Mouse (Mus musculus) brain, embryonic 18.5 days (tissue): Measurements from ENCODE around the gene Popdc2.

ENCODE experiments used
- DNase-seq: peaks from one replicate; pipeline ENCODE4 v3.0.0-alpha.2; 2012; ENCODE audit warnings: low read depth, low spot score

The Popdc2 gene

DNA sequence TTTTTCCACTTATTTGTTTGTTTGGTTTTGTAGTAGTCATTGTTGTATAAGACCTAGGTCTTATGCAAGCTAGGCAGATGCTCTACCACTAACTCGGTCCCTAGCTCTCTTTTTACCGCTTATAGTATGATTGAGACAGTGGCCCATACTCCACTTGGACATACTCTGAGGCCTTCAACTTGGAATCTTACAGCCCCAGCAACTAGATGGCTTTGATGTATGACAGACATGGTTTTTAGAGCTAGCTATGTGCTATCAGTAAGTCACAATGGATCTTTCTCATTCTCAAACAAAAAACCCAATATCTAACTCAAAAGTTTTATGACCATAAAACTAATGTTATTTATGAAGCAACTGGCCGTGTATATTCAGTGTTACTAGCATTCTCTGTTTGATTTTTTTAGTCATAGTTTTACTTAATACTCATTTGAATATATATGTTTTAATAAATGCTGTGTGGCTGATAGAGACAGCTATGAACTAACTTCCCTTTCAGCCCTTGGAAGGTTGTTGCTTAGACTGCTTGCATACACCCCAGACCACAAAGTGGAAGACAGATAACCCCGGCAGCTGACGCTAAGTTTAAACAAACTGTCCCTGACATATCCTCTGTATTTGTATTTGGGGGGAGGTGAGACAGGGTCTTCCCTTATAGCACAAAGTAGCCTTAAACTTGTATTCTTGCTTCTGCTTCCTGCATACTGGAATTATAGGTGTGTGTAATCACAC lies 7.7 kb upstream of the Popdc2 start:
- DNase-seq = no peak

DNA sequence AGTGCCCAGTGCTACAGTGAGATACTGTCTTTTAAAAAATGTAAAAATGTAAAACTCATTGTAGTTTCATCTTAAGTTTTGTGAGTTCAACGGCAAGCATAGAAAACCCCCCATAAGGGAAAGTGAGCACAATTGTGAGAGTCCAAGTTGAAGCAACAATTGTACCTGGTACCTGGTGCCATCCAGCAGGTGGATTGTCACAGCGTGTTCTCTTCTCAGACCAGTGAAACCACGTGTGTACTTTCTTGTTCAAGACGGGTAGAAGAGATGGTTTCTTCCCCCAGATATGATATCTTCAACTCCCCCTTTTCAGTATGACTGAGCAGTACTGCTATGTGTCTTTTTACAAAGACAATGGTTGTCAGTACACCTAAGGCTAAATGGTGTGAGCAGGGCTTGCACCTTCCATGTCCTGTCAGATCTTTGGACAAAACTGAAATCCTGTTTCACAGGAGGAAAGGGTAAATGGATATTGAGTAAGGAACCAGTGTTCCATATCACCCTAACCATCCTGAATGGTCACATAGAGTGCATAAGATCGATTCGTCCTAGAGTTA lies 3.7 kb upstream of the Popdc2 start:
- DNase-seq = no peak

DNA sequence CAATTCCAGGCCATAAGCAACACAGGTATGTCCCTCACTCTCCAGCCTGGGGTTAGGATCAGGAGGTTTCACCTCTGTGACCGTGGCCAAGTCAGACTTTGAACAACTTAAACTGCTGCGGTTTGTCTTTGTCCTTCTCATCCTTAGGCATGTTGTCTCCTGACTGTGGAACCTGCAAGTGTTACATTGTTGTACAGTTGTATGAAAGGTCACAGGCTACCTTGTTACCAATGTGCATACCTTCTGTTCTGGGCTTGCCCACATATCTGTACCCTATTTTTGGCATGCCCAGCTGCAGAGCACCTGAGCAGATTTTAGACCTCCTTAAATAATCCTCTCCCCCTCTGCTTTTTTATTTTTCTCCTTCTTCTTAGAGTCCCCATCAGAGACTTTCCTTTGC lies 2.8 kb upstream of the Popdc2 start:
- no peak for DNase-seq

DNA sequence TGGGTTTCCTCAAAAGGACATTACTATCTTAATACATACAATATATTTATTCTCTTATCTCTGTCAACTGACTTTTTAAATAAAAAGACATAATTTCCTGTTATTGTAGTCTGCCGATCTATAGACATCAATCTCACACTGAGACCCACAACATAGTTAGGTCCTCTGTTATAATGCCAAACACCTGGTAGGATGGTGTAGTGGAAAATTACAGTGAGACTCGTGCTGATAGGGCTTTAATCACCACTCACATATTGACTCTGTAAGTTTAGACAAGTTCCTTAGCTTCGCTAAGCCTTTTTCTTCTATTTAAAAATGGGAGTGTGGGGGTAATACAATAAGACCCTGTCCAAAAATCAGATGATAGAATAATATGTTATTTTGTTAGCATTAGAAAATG lies 2.2 kb upstream of the Popdc2 start:
- no peak for DNase-seq

DNA sequence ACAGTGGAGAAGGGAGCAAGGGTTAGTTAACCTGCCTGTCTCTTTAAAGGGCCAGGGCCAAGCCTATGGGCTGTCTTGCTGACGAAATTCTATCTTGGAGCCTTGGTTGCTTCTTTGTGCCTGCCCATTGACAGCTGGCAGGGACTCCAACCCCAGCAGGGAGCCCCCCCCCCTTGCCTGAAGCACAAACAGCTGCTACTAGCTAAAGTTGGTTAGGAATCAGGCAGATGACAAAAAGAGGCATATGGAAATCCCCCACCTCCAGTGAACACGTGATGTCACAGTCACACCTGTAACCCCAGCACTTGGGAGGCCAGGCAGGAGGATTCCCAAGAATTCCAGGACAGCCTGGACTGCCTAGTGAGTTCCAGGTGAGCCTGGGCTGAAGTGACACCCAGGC lies 1.7 kb upstream of the Popdc2 start:
- DNase-seq = no peak

DNA sequence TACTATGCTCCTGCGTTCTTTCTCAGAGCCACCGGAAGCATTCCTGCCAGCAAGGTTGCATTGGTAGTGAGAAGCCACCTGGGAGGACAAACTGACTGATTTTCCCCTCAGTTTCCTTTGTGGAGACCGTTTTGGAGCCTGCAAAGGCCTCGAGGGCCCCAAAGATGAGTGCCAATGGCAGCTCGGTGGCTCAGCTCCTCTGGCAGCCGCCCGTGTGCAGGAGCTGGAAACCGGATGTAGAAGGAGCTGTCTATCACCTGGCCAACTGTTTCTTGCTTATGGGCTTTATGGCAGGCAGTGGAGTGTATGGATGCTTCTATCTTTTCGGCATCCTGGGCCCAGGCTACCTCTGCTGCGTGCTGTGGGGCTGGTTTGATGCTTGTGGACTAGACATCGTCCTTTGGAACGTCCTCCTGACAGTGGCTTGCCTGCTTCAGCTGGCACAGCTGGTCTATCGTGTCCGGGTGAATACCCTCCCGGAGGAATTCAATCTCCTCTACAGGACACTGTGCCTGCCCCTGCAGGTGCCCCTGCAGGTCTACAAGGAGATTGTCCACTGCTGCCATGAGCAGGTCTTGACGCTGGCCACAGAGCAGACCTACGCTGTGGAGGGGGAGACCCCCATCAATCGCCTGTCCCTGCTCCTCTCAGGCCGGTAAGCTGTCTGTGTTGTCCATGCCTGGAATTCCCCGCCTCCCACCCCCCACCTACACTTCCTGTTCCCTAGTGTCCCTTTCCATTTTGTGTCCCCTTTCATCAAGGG lies 665 bp downstream of the Popdc2 start:
- no peak for DNase-seq

DNA sequence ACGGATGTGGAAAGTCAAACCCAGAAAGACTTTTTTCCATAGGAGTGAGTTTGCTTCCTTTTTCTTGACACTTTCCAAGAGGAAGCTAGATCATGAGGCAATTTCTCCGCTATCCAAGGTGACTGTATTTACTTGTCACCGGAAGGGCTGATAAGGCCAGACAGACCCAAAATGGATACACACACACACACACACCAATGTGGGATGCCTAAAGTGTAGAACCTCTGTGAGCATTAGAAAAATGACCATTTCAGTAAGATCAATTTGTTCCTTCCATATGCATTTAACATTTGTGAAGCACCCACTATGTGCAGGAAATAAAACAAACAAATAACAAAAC lies 1.2 kb downstream of the Popdc2 start:
- DNase-seq = no peak

DNA sequence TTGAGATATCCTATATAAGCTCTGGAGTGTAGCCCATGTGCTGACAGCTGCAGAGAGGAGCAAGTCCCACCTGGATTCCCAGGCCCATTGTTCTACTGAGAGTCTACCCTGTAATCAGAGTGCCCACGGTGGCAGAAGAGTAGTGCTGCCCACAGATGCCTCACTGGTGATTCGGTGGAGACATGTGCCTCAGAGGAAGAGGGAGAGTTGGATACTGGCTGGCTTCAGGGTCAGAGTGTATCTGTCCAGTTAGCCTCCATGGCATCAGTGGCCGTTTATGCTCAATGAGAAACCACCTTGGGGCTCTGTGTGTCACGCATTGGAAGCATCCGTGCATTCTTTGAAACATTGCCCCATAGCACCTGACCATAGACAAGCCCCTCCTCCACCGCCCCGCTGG lies 1.6 kb downstream of the Popdc2 start:
- no peak for DNase-seq

DNA sequence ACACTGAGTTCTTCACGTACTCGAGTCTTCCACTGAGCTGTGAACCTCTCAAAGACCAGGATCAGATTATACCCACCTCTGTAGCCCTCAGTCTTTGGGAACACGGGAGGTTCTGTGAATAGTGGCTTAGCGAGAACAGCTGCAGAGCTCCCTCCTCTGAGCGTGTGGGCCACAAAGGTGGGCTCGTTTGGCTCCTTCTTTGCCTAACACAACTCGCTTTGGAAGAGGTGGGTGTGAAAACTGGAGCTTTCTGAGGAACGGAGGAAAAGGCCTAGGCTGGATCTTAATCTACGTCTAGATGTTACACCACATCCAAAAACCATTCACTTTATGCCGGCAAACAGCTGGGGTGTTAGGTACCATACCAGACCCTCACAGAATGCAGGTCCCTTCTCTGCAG lies 3.4 kb downstream of the Popdc2 start:
- no peak for DNase-seq

DNA sequence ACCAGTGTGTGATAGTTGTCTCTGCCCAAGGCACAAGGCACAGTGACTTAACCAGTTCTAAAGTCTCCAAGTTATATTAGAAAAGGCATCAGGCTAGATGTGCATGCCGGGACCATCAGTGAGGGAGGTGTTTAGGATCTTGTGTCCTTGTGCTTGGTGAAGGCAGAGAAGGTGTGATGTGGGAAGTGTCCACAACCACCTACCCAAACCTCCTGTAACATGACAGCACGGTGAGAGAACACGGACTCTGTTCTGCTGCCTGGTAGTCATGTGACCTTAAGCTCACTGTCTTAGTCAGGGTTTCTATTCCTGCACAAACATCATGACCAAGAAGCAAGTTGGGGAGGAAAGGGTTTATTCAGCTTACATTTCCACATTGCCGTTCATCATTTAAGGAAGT lies 4.2 kb downstream of the Popdc2 start:
- DNase-seq = no peak

DNA sequence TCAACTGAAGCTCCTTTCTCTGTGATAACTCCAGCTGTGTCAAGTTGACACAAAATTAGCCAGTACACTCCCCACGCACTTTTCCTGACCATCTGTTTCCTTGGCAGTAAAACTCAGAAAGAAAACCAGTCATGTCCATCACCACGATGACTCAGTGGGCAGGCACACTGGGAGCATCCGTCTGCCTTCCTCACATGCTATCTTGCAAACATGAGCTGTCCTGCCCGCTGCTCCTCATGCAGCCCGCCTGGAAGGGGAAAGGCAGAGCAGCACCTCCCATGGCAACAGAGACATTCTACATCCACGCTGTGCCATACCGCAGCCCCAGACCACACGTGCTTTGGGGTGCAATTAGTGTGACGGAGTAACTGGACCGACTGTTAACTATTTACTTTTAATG lies 6.3 kb downstream of the Popdc2 start:
- DNase-seq = no peak

DNA sequence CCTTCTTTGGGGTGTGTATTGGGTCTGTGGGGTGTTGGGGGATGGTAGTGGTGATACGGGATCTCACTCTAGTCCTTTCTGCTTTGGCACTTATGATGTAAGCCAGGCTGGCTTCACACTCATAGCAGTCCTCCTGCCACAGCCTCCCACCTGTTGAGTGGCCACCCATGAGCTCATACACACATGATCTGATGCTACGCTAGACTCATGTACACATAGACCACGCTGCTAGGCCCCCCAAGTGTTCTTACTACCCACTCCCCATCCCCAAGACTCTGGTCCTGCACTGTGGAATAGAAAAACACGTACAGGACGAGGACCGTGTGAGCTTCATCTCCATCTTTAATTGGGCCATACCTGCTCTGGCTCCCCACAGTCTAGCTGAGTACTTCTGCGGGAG lies 7.0 kb downstream of the Popdc2 start:
- no peak for DNase-seq

DNA sequence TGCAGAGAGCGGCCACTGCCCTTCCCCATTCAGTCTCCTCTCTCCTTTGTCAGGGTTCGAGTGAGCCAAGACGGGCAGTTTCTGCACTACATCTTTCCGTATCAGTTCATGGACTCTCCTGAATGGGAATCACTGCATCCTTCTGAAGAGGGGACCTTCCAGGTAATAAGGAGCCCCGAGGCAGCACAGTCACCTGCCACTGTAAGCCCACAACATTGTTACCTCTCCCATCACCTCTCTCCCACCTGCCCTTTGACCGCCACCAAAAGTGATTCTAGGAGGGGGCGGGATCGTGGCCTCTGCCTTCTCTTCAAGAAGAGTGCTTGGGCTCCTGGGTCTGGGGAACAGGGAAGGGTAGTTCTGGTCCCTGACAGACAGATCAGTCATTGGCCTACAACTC lies 7.4 kb downstream of the Popdc2 start:
- DNase-seq = no peak

DNA sequence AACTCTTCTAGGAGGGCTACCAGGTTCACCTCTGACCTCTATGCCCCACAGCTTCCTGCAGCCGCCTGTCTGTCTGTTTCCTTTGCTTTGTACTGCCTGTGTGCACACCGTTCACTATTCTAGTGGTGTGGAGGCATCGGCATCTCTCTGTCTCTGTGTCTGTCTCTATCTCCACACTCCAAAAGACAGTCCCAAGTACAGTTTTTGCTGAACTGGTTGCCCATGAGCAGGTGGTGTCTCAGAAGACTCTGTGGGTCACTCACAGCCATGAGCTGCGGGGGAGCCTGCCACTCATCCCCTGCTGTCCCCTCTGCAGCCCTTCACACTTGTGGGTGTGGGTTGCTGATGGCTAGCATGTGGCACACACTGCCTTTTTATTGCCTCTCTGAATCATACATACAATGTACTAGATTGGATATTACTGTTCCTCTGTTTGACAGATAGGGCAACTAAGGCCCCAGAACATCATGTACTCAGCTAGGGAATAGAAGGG lies 8.0 kb downstream of the Popdc2 start:
- no peak for DNase-seq

DNA sequence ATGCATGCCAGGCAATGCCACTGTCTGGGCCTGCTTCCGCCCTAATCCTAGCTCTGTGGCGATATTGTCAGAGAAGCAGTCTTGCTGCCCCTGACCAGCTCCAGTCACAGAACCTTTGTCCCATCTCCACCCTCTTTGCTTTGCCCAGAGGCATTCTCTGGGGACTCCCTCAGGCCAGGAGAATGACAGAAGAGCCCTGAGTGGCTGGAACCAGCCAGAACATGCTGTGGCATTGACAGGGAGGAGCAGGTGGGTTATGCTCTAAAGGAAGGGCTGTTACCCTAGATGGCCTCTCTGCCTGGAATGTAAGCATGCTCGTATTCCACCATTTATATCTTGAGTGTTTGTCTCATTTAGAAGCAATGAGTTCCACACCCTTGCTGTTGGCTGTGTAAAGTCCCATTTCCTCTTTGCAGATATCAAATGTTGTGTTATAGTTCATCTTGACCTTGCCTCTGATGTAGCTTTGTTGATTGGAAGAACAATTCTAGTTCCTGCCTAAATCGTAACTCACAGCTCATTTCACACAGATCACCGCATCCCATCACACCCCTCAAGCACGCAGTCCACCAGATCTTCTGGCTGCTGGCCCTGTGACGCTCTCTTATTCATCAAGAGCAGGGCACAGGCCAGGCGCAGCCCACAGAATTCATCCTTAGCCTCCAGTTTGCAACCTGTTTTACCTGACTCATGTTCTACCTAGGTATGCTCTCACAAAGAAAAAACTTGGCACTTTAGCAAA lies 8.8 kb downstream of the Popdc2 start:
- DNase-seq = no peak

DNA sequence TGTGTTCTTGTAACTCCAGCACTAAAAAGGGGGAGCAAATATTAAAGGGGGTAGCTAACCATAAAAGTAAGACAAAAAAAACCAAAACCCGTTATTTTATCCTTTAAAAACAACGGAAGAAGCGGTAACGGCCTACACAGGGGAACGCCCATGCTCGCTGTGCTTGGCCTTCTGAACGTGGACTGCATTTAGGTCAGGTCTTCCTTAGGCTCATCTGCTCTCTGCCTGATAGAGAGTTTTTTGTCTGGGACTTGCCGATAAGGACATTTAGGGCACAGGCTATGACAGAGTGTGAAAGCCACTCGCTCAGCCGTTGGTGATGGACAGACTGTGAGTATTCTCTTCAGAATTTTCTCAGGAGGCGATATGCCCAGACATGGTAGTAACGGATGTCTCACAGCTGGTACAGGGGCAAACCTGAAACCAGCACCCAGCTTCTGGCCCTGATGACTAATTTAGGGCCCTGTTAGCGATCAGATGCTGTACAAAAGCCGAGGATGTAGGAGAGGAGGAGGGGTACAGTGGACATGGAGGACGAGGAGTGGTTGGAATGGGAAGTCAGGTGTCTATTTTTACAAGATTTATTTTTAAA lies 9.8 kb downstream of the Popdc2 start:
- DNase-seq = no peak

DNA sequence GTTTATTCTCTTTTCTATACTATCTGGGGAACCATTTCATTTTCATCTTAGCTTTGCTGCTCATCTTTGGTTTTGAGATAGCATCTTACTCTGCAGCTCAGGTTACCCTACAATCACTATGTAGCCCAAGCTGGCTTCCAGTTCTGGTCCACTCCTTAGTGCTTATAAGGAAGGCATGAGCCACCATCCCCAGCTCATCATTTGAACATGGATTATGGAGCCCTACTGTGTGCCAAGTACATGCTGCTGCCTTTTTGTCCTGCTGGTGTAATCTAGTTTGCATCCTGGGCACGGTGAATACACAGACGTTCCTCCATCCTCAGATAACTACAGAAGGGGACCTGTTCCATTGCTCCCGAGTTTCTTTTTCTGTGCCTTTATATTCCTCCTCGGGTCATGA lies 10.9 kb downstream of the Popdc2 start:
- DNase-seq = no peak

DNA sequence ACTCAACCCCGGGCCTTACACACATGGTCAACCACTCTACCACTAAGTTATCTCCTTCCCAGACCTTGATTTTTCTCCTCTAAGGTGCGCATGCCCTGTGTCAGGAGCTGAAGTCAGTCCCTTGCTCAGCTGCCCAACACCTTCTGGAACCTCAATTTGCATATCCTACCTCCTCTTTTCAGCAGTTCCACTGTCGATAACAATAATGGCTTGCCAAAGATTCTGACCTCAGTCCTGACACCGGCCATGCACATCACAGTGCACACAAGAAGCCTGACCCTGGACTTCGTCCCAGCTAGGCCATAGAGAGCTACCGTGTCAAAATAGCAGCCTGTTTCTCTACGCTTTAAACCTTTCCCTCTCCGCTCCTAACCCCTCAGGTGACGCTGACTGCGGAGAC lies 11.4 kb downstream of the Popdc2 start:
- DNase-seq = no peak

DNA sequence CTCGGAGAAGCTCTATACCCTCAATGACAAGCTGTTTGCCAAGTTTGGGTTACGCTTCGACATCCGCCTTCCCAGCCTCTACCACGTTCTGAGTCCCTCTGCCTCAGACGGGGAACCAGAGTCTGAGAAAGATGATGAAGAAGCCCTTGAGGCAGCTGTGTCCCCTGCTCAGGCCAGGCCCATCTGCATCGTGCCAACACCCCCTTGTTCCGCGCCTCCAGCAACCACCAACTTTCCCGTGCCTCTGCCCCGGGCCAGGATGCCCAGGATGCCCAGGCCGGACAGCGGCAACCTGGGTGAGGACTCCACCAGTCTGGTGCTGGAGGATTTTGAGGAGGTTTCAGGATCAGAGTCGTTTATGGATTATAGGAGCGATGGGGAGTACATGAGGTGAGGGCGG lies 11.9 kb downstream of the Popdc2 start:
- no peak for DNase-seq

DNA sequence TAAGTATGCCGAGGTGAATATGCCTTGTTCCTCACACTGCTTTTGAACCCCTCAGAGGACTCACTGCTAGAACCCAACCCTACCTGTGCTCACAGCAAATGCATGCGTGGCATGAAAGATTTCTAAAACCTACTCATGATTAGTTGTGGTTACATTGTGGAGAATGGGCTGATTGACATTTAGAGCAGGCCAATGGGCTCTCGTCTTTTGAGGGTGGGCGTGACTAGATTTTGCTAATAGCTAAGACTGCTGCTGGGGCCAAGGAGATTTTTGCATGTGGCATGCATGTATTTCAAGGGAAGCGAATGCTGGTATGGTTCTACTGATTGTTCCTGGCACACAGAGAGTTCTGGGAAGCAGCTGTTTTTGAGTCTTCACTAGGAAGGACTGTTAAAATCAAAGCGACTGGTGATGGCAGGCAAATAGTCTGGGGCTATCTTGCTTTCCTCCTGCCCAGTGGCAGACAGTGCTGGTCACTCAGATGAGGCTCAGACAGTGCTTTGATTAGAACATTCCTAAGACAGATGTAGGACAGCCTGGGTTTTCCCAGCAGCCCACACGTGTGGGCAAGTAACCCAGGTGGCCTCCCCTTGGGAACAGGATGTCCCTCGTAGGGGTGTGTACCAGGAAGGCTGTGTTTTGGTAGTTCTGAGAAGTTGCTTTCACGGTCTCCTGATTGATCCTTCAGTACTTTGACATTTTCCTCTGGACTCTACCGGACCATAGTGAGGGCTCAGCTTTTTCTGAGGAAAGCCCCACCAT lies 12.6 kb downstream of the Popdc2 start:
- DNase-seq = no peak

DNA sequence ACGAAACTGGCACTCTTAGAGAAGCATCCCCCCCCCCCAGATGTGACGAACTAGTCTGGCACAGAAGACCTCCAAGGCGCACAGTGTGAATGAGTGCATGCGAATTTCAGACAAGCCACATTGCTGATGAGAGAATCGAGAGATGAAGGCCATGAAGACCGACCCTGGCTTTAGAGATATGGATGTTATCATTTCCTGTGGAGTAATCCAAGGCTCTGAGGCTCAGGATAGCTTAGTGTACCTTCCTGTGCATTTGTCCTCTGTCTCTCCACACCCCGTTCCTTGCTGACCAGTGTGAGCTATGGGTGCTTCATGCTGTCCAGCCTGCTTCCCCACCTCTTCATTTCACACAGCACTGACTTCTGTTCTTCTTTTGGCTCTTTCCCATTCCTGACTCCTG lies 13.2 kb downstream of the Popdc2 start:
- DNase-seq = no peak
